Mouse (Mus musculus): ENCODE measurements around the gene Gstp3.

- 0 out of 2 replicates have a peak, but pooled peaks have one; percentile 14 for TF ChIP-seq POLR2A (IDR thresholded peaks at IDR 0.05; ENCODE audit: insufficient read depth, low read depth, low read length)
- peak; percentile 96 for TF ChIP-seq CTCF (IDR thresholded peaks at IDR 0.05)
Measured at GRCm38 (mm10) chr19:4018743-4019583, 40.4 kb downstream of the Gstp3 start.

Measured in heart, adult 2 months (tissue).